Comparison of ENCODE assay signal across 27 mouse cellular contexts in genomic region chr12:35071336-35071735, GRCm38 (mm10). TPM values are rescaled to one million over a fixed set of nuclear protein-coding genes. Genes with fewer than 3 reads are reported as not detected.
A peak's percentile ranks its signal among the peaks of the same experiment; 100 is the strongest.
DNase-seq lines count a peak whose midpoint lies in the region; ATAC-seq lines count a peak whose summit lies in the region.
"Had no signal": no experiment of that assay in that cellular context is flagged by ENCODE, and none has a peak within 500 bp of the region (broad histone marks: within the 10 kb centered on the region; RNA-seq: fewer than 3 reads in every experiment).

No protein-coding gene starts in this region.

- H3K4me3 ChIP-seq in heart, embryonic 10.5 days, result no peak overlapping the region
- H3K4me3 ChIP-seq: embryonic facial prominence, embryonic 13.5 days; erythroblast, embryonic 14.5 days; forebrain, embryonic 13.5 days; heart, embryonic 13.5 days; hindbrain, embryonic 13.5 days; limb, embryonic 10.5 days; liver, embryonic 15.5 days; lung, embryonic 15.5 days; midbrain, embryonic 10.5 days; stomach, embryonic 15.5 days had no signal

- H3K36me3 ChIP-seq in heart, embryonic 10.5 days, result no peaks in the 10 kb centered on the region
- H3K36me3 ChIP-seq: embryonic facial prominence, embryonic 13.5 days; heart, embryonic 13.5 days; hindbrain, embryonic 13.5 days; limb, embryonic 10.5 days; liver, embryonic 15.5 days; lung, embryonic 15.5 days; midbrain, embryonic 10.5 days; stomach, embryonic 15.5 days had no signal

- 0 out of 2 replicates have a peak, but pooled peaks cover 3% of the 10 kb centered on the region for H3K4me1 ChIP-seq in heart, embryonic 10.5 days
- H3K4me1 ChIP-seq: embryonic facial prominence, embryonic 13.5 days; forebrain, embryonic 13.5 days; hindbrain, embryonic 13.5 days; limb, embryonic 10.5 days; lung, embryonic 15.5 days; midbrain, embryonic 10.5 days; stomach, embryonic 15.5 days had no signal

- no peak overlapping the region for H3K27ac ChIP-seq in heart, embryonic 10.5 days
- H3K27ac ChIP-seq: embryonic facial prominence, embryonic 13.5 days; forebrain, embryonic 13.5 days; heart, embryonic 13.5 days; hindbrain, embryonic 13.5 days; limb, embryonic 10.5 days; liver, embryonic 15.5 days; lung, embryonic 15.5 days; midbrain, embryonic 10.5 days; stomach, embryonic 15.5 days had no signal

- peak; percentile 70 for ATAC-seq in frontal cortex, adult (ENCODE audit: low TSS enrichment)
- ATAC-seq: forebrain, embryonic 13.5 days had no signal

- no peak for DNase-seq in frontal cortex, postnatal 14 days (ENCODE audit: low spot score in 2 of 2)
- DNase-seq in adipocyte (ENCODE audit: low spot score), result peak; percentile 32
- peak; percentile 77 for DNase-seq in cerebellum, adult 8-10 months
- DNase-seq in cerebellum, postnatal 36 days, result peak; percentile 60 to 66
- DNase-seq in heart, embryonic 10.5 days (ENCODE audit: low spot score), result no peak
- DNase-seq in thymus, postnatal 36 days, result no peak
- DNase-seq: adrenal gland, adult 8-10 months; gastrocnemius, postnatal 10 days; heart, adult 18-20 months; heart, postnatal 14 days; kidney, adult 11 months; liver; lung, postnatal 4 days; thymus, postnatal 25 days had no signal

- no peaks in the 10 kb centered on the region for H3K27me3 ChIP-seq in heart, embryonic 10.5 days (ENCODE audit: insufficient read depth, poor library complexity, severe bottlenecking)
- H3K27me3 ChIP-seq: CH12.LX; embryonic facial prominence, embryonic 13.5 days; forebrain, embryonic 13.5 days; heart, embryonic 13.5 days; hindbrain, embryonic 13.5 days; liver, embryonic 15.5 days; lung, embryonic 15.5 days; stomach, embryonic 15.5 days had no signal

- no peaks in the 10 kb centered on the region for H3K9me3 ChIP-seq in heart, embryonic 10.5 days
- H3K9me3 ChIP-seq: embryonic facial prominence, embryonic 13.5 days; forebrain, embryonic 13.5 days; G1E; heart, embryonic 13.5 days; hindbrain, embryonic 13.5 days; limb, embryonic 10.5 days; liver, embryonic 15.5 days; lung, embryonic 15.5 days; midbrain, embryonic 10.5 days; stomach, embryonic 15.5 days had no signal

RNA-seq across cellular contexts. Expression of gene Snx13, which starts 24.4 kb away (rescaled TPM):
- polyA plus RNA-seq in heart, embryonic 10.5 days (2016; fragmentation: Nextera tagmentation; extraction: Ambion mirVana), result 25.0 and 31.5 TPM in 2 replicates

Comparison
In these comparisons a context has a peak if more than half of its experiments do, and no peak if none do; other contexts are left out.
1. DNase-seq: peak in adipocyte (single experiment), cerebellum, adult 8-10 months (single experiment) and cerebellum, postnatal 36 days (2 of 2); none in frontal cortex, postnatal 14 days (0 of 2), heart, embryonic 10.5 days (single experiment) and thymus, postnatal 36 days (0 of 2).